Mouse (Mus musculus) layer of hippocampus, adult 9-10 months (tissue): ENCODE measurements around the gene Pde10a.

ENCODE experiments used
- DNase-seq: peaks from one replicate; pipeline ENCODE4 v3.0.0; 2022; ENCODE audit warnings: low spot score

Gene Pde10a

GRCm38 (mm10) chr17:8972152-8972854, 447.1 kb downstream of the Pde10a start:
- no peak for DNase-seq

GRCm38 (mm10) chr17:8973331-8973730, 448.2 kb downstream of the Pde10a start:
- no peak for DNase-seq

- no peak for DNase-seq
These were observed 449.3 kb downstream of the Pde10a start for GRCm38 (mm10) chr17:8974423-8974822.

- DNase-seq, result no peak
These were observed 449.7 kb downstream of the Pde10a start for GRCm38 (mm10) chr17:8974823-8975397.

- no peak for DNase-seq
These were observed 451.6 kb downstream of the Pde10a start for GRCm38 (mm10) chr17:8976745-8977144.

- DNase-seq, result no peak
These were observed 452.1 kb downstream of the Pde10a start for GRCm38 (mm10) chr17:8977271-8977670.

- DNase-seq, result no peak
These were observed 458.4 kb downstream of the Pde10a start for GRCm38 (mm10) chr17:8983576-8983975.

GRCm38 (mm10) chr17:8985714-8986113, 460.5 kb downstream of the Pde10a start:
- no peak for DNase-seq

- DNase-seq, result peak; percentile 57
These were observed 461.4 kb downstream of the Pde10a start for GRCm38 (mm10) chr17:8986551-8986950.

- DNase-seq, result no peak
These were observed 462.2 kb downstream of the Pde10a start for GRCm38 (mm10) chr17:8987369-8987768.

- DNase-seq, result peak; percentile 80
These were observed 463.1 kb downstream of the Pde10a start, which contains the start of gene 1700010I14Rik for GRCm38 (mm10) chr17:8988119-8988807. TSS of gene 1700010I14Rik (plus strand) at chr17:8988333.

- no peak for DNase-seq
These were observed 466.0 kb downstream of the Pde10a start for GRCm38 (mm10) chr17:8991160-8991559.

GRCm38 (mm10) chr17:8995344-8995743, 470.2 kb downstream of the Pde10a start:
- DNase-seq, result no peak

- no peak for DNase-seq
These were observed 477.3 kb downstream of the Pde10a start for GRCm38 (mm10) chr17:9002438-9002837.

- DNase-seq, result no peak
These were observed 479.3 kb downstream of the Pde10a start for GRCm38 (mm10) chr17:9004516-9004915.

GRCm38 (mm10) chr17:9023198-9023942, 498.2 kb downstream of the Pde10a start:
- DNase-seq, result no peak

- no peak for DNase-seq
These were observed 505.0 kb downstream of the Pde10a start for GRCm38 (mm10) chr17:9030181-9030580.

GRCm38 (mm10) chr17:9031241-9032141, 506.3 kb downstream of the Pde10a start:
- DNase-seq, result peak; percentile 77

GRCm38 (mm10) chr17:9032362-9033044, 507.3 kb downstream of the Pde10a start:
- peak; percentile 43 for DNase-seq

GRCm38 (mm10) chr17:9033511-9033910, 508.3 kb downstream of the Pde10a start:
- no peak for DNase-seq
